Mouse (Mus musculus): Measurements from ENCODE around the gene Fgb.

DNA sequence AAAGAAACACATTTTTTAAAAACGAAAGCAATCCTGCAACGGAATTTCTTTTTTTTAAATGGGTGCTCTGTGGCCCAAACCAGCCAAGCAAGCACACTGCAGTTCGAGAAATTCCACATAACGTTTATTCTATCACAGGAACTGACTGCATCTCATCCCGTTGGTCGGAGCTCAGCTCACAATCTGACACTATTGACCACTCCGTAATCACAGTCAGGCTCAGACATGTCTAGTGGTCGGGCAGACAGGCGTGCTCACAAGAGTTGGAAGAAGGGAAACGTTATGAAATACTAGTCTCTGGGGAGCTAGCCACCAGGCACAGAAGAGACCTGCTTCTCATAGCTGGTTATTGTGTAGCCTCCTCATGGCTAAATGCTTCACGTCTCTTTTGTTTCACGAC lies 57.7 kb downstream of the Fgb start:
- TF ChIP-seq POLR2A (IDR thresholded peaks at IDR 0.05; ENCODE audit: control insufficient read depth, extremely low read depth, insufficient read depth, low read length, poor library complexity) (no peak), CTCF (IDR thresholded peaks at IDR 0.05; ENCODE audit: borderline replicate concordance, control insufficient read depth, extremely low read depth, insufficient read depth, low read length, poor library complexity) (no peak)
